Mouse (Mus musculus) c-Kit-positive CD71-negative TER-119-negative erythroid progenitor cells, embryonic 14.5 days (primary cell): ENCODE measurements at regions not wholly inside any gene's neighbourhood (a gene's known extent, or its start where the extent isn't known, plus 50 kb on each side); places are given as distances from the start of the nearest gene placed in this dataset.

Experiments
- DNase-seq: peaks from one replicate; pipeline ENCODE4 v3.0.0-alpha.2; 2013; ENCODE audit warnings: low read depth

DNA sequence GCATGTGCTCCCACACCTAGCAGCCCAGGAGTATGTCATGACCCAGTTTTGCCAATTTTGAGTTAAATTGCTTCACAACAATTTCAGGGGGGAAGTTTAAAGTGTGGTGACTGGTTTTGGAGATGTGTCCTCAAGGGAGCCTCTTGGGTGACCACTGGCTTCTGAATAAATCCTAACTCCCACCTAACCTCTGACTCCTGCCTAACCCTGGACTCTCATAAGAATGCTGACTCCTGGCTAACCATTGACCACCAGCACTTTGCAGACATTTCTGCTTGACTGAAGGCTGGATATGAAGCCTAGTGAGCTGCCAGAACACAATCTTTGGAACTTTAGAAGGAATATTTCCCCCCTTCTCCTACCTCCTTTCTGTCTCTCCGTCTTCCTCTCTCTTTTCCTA is 133.3 kb upstream of the Tmpo start:
- DNase-seq, result no peak

DNA sequence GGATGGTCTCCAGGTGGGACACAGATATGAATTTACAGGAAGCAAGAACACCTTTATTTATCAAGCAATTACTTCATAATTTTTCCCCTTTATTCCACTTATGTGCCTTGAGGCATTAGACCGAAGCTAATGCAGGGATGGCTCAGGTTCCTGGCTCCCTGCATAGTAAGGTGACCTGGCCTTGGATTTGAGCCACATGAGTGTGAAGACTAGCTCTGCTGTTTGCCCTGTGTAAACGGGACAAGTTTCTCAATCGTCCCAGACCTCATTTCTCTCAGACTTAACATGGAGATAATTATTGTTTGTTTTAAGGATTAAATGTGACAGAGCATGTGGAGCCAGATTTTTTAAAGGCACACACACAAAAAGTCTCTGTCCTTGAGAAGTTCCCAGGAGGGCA is 132.2 kb upstream of the Tmpo start:
- DNase-seq, result no peak

DNA sequence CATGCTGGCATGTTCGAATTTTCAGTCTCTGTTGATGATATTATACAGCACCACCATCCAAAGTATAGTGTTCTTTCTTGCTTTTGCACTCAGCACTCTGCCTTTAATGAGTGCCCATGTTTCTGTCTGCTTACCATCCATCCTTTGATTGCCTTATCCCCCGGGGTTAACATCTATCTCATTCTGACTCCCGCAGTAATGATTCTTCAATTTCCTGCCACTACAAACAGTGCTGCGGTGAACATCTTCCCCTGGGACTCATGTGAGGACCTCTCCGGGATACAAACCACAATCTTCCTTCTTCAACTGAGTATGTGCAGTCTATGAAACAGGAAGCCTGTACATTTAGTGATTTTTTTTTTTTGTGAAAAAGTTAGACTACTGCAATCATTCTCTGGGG is 131.8 kb upstream of the Tmpo start:
- DNase-seq, result no peak

DNA sequence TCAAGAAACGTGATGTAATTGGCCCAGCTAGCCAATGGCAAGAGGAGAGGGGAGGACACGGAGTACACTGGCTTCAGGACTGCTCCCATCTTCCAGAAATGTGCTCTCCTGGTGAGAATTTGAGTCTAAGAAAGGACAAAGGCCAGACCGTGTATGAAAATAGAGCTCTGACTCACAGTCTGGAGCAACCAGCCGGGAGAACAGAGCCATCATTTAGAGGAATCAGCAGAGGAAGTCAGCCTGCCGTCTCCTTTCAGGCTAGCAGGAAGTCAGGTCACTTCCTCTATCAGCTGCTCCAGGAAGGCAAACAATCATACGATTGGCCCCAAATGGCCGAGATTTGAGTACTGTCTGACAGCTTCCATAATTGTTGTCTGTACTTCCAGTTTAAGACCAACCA is 119.0 kb upstream of the Tmpo start:
- no peak for DNase-seq

DNA sequence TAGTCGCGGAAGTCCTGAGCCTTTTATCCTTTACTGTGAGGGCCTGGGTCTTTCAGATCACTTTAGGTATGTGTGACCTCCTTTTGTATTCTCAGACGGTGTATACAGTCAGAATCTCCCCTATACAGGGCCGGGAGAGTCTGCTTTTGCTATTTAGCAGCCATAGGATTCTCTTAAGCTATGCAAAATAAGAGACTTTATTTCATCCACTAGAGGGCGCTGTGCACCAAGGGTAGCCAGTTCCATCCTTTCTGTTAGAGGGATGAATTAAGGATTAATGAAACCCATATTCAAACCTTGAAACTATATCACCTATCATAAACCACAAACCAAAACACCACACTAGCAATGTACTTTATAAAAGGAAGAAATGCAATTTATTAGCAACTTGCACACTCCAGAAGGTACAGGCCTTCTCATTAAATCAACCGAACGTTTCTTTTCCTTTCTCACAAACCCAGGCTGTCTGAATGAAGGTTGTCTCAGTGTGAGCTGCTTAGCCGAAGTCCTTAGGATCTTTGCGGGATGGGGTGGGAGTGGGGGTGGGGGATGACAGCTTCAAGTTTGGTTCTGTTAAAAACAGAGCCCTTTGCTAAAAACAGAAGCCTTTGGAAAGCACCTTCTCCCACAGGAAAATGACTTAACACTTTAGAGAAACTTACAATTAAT is 116.8 kb upstream of the Tmpo start:
- DNase-seq, result peak; percentile 38

DNA sequence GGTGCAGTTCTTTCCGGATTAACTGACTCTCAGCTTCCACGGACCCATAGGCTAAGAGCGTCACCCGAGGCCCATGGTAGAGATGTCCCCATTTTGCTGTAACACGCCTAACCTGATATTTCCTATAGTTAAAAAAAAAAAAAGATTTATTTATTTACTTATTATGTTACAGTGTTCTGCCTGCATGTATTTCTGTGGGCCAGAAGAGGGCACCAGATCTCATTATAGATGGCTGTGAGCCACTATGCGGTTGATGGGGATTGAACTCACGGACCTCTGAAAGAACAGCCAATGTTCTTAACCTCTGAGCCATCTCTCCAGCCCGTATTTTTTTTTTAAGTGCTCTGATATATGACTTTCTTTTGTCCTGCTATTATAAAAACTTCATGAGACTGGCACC is 114.2 kb upstream of the Tmpo start:
- DNase-seq, result no peak

DNA sequence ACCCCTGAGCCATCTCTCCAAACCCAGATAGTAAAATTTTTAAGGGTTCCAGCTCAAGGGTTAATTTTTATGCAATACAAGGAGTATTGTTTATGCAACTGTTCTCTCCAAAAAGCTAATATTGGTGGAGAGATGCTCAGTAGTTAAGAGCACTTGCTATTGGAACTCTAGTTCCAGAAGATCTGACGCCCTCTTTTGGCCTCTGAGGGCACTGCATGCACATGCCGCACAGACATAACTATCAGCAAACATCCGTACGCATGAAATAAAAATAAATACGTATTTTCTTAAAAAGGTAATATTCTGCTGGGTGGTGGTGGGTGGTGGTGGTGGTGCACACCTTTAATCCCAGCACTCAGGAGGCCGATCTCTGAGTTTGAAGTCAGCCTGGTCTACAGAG is 112.1 kb upstream of the Tmpo start:
- no peak for DNase-seq

DNA sequence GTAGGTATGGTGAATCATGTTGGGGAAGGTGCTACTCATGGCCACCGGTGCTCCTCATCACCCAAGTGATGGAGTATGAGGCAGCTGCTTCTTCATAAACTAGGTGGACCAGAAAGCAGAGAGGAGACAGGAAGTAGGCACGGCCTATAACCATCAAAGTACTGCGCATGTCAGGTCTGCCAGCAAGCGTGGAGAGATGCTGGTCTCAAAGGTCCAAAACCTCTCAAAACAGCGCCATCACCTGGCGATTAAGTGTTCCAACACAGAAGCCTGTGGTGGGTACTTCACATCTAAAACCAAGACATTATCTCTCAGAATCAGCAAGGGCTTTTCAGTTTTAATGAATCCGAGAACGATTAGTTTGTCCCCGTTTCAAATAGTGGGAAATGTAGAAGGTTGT is 103.1 kb upstream of the Tmpo start:
- DNase-seq, result no peak

DNA sequence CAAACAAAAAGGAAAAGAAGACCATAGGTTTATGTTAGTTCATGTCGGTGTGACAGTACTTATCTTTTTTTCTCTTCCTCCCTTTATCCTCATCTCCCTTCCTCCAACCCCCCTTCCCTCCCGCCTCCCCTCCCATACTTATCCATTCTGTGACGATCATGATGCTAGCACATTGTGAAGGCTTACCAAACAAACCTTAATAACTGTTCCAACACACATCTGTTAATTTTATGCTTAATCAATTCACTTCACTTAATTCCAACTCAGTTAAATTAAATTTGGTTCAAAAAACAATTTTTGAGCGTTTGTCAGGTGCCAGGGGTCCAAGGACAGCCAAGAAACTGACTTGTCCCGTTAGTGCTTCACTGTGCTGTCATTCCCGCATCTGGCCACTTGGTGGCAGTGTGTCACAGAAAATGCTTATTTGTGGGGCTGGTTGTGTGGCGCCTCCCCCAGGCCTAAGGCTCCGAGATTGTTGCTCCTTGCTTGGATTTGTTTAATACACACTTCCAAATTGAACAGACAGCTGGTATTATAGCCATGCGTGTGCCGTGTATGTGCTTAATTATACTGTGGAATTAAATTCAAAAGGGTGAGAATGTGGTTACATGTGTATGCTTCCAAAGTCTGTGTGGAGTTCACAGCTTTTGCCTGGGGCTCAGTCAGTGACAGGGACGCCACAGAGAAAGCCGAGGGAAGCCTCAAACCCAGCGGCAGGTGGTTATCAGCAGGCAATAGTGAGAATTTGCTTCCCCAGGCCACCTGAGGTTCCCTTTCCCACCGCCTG is 90.0 kb upstream of the Tmpo start:
- DNase-seq, result peak; percentile 92

DNA sequence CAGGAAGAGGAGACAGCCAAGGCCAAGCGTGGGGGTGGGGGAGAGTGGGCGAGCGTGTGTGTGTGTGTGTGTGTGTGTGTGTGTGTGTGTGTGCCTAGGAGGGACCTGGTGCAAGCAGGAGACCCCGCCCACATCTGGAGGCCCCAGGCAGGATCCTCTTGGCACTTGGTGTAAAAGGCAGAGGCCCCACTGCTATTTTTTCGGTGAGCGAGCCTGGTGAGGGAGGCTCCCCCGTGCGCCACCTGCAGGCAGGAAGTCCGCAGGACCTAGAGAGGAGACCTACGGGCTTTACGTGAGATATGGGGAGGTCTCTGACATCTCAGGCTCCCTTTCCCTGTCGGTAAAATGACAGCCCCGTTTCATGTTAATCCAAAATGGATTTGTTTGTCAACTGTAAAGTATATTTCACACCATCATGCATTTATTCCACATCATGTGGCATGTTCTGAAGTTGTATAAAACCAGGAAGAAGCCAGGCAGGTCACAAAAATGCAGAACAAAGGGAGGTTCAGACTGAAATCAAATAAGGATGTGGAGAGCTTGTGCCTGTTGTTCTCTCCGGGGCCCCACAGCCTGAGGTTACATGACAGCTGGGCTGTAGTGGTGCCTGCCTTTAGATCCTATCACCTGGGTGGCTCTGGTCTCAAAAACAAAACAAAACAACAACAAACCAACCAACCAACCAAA is 89.3 kb upstream of the Tmpo start:
- peak; percentile 75 for DNase-seq

DNA sequence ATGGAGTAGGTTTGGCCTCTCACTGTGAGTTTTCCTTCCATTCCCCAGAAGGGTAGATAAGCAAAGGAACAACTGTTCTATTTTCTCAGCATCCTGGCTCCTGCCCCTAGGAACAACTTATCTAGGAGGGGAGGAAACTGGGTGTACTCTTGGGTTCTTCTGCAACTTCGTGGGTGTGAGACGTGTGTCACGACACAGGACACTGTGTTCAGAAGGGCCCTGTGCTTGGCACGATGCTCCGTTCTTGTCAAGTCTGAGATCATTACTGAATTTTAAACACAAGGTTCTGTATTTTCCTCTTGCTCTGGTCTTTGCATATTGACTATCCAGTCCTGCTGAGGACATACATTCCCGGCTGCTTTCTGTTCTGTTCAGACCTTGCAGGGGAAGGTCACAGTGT is 86.8 kb upstream of the Tmpo start:
- no peak for DNase-seq

DNA sequence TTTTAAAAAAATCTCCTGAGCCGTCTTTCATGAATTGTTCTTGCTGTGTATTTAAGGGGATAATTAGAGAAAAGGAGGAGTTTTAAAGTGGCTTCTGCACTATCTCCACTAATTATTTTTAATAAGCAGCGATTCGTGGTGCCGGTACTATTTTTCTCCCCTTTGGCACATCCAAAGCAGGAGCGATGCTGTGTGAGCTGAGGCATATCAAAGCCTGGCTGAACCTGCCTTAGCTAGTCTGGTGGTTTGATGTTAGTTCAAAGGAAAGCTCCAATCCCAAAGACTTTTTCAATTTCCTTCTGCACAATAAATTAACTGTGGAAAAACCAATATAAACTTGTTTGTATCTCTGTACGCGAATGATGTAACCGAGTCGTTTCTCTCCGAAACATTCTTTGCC is 79.3 kb upstream of the Tmpo start:
- DNase-seq, result no peak

DNA sequence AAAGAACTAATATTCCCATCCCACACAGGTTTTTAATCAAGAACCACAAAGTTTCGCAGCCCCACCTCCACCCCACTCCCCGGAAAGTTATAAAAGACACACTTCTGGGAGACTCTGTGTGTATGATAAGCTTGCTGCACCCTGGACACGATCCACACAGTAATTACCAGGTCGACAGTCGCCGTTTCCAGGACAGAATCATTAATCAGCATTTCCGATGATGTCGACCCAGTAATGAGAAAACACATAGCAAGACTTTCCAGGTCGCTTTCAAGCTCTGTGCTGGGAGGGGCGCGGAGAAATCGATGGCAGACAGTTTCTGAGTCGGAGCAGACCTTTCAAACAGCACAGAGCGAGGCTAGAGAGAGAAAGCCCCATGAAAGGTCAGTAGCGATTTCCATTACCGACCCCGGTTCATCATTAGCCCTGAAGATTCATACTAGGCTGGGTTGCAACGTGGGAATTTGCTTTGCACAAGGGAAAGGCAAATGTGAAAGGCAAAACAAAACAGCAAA is 68.6 kb upstream of the Tmpo start:
- no peak for DNase-seq

DNA sequence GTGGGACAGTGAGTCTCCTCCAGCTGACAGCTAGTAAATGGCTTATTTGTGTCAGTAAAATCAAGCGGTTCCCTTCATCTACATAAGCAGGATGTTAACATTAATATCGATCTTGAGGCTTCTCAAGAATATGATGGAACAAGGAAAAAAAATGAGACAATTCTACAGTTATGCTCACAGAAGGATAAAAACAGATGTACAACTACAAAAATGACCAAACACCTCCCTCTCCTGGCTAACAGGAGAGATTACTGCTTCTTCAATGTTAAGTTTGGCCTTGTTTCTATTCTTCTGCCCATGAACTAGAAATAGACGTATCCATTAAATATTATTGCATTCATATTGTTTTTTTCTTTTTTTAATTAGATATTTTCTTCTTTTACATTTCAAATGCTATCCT is 63.2 kb upstream of the Tmpo start:
- no peak for DNase-seq

DNA sequence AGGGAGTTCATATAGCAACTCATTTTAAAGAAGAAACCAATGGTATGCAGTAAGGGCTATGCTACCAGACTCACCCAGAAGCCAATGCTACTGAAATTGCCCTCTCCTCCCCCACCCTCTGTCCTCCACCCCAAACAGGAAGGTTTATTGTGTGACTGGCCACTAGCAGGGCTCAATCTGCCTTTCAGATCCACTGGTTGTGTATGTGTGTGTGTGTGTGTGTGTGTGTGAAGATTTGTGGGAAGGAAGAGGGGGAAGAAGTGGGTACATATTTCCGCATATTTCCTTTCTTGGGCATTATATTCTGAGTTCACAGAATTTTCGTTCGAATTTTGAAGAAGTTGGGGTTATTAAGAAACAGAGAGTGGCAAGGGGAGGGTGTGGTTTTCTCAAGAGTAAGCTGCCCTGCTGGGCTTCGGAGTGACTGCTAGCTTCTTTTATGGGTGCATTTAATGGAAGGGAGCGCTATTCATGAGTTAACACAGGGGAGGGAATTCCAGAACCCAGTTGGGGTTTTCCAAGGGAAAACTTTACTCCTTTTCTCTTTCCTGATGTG is 61.5 kb upstream of the Tmpo start:
- DNase-seq, result no peak

DNA sequence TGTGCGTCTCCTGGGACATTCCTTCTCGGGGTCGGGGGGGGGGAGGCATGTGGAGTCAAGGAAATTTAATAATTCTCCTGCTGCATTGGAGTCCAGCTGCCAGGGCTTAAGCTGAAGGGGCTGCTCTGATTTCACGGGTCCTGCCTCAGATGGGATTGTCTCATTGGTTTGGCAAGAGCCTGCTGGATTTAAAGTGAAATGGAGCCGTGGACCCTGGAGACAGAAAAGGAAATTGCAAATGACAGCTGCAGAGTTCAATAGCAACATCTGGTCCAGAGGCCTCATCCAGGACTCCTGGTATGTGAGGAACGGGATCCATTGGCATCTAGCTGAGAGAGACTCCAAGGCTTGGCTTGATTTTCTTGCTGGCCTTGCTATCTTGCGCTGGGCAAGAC is 60.5 kb upstream of the Tmpo start:
- no peak for DNase-seq

DNA sequence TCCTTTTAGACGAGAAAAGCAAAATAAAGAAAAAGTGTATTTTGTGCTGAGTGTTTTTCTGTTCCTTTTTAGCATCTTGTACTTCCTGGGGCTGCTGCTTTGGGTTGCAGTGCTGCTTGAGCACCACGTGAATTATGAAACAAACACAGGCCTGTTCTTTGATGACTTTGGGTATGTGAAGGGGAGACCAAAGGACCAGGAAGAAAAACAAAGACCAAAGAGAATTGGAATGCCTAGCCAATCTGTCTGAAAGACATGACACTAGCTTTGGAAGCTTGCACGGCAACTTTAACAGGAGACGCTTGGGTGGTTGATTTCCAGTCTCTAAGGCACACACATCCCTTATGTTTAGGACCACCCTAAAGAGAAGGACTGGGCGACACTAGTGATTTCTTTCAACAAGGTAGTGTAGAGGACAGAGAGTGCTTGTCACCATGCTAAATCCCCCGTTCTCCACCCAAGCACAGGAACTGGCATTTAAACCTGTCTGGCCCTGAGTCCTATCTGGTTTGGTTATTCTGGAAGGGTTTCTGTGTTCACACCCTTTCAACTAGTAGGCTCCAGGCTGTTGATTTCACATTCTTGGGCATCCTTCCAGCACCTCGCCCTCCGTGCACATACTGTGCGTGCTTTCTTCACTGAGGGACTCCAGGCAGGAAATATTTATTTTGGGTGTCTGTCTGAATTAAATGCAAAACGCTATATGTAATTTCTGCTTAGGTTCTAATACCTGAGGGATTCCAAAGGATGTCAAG is 59.9 kb upstream of the Tmpo start:
- DNase-seq, result no peak

DNA sequence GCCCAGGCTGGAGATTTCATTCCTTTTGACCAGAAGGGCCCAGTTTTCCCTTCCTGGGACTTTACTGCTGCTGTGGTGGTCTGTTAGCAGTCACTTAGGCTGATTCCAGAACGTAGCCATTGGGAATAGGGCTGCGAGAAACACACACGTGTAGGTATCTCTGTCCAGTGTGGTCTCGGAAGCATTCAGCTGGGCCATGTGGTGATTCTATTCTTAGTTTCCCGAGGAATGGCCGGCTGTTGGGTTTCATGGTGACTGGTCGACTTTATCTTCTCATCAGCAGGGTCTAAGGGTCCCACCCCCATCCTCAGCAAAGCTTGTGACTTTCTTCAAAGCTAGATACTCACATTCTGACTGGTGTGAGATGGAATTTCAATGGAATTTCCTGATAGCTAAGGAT is 59.2 kb upstream of the Tmpo start:
- no peak for DNase-seq

DNA sequence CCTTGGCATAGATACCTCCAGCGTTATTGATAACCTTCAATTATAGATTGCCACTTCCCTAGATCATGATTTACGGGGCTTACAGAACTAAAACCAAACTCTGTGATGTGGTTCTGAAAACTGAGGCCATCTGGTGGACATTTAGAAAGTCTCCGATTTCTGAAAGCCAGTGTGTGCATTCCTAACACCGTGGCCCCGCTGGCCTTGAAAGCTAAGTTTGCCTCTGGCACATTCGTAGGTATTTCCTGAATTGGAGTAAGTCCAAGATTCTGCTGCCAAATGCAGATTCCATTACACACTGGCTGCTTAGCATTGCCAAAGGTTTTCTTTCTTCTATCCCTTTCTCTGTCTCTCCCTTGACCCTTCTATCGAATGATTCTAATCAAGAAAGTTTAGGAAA is 55.7 kb upstream of the Tmpo start:
- no peak for DNase-seq

DNA sequence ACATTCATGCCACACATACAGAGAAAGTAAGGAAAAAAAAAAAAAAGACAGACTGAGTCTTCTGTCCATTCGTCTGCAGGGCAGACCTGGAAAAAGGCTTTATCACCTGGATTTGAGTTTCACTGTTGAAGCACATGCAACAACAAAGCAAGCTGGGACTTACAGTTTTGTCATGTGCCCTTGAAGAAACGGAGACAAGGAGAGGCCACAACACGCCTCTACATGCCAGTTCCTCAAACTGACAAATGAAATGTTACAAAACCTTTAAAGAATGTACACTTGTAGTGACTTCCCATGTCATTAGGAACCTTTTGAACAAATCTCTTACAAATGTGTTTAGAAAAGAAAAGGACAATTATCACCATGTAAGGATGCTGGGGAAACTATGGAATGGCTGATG is 53.6 kb upstream of the Tmpo start:
- DNase-seq, result no peak
